Mouse (Mus musculus): ENCODE measurements around the gene Ppm1a.
A peak's percentile ranks its signal among the peaks of the same experiment; 100 is the strongest.
"Not testable (repeated sequence)": the region's sequence is repeated elsewhere in the genome, so short reads cannot be mapped to it uniquely, and the experiment has no call there.

Gene Ppm1a

GRCm38 (mm10) chr12:72761230-72761648 lies 4.0 kb downstream of the Ppm1a start:
- DNase-seq (ENCODE audit: extremely low spot score, low spot score): no peak

GRCm38 (mm10) chr12:72761649-72762261 lies 4.5 kb downstream of the Ppm1a start:
- DNase-seq (ENCODE audit: extremely low spot score, low spot score): peak; percentile 79

DNA sequence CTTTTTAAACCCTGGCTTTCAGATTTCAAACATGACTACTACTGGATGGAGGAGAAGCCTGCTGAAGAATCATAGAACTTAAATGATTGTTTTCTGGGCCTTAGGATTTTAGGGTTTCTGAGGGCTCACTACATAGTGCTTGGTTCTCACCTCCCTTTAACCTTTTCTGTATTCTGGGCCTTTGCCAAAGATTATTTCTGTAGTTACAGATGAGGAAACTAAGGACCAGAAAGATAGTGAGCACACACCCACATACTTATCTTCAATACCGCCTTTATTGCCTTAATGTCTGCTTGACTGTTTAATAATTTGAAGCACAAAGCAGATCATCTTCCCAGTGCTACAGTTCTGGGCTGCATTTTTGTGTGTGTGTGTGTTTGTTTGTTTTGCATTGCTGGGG lies 5.2 kb downstream of the Ppm1a start:
- no peak for DNase-seq (ENCODE audit: extremely low spot score, low spot score)

DNA sequence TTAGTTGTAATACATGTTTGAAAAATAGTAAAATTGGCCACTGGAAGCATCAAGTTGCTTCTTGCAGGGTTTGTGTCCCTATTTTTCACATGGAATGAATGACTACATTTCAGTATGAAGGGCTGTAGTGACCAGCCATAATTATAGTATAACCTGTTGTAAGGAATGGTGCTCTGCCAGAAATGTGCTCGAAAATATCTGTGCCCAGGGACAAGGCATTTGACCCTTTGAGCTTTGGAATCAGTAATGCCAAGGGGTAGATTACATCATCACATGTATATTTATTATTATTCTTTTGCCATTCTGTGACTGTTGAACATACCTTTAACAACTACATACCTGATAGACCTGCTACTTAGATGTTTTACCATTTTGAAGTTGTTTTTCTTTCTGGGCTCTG lies 5.9 kb downstream of the Ppm1a start:
- no peak for DNase-seq (ENCODE audit: extremely low spot score, low spot score)

DNA sequence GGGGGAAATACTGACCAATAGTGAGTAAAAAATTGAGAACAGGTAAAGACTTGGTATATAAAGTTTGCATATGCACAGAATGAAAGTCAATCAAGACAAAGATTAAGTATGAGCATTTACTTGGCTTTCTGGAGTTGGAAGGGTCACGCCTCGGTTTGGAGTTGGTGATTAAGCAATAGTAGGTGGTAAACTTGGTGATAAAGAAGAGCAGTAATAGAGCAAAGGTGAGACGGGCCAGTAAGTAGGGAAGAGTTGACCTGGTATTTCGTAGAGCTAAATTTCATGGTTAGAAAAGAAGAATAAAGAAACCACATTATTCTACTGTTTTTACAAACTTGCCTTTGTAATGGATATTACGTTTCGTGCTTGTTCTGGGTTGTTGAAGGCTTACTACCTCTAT lies 10.6 kb downstream of the Ppm1a start:
- no peak for DNase-seq (ENCODE audit: extremely low spot score, low spot score)

GRCm38 (mm10) chr12:72768230-72768629 lies 11.0 kb downstream of the Ppm1a start:
- DNase-seq (ENCODE audit: extremely low spot score, low spot score): no peak

DNA sequence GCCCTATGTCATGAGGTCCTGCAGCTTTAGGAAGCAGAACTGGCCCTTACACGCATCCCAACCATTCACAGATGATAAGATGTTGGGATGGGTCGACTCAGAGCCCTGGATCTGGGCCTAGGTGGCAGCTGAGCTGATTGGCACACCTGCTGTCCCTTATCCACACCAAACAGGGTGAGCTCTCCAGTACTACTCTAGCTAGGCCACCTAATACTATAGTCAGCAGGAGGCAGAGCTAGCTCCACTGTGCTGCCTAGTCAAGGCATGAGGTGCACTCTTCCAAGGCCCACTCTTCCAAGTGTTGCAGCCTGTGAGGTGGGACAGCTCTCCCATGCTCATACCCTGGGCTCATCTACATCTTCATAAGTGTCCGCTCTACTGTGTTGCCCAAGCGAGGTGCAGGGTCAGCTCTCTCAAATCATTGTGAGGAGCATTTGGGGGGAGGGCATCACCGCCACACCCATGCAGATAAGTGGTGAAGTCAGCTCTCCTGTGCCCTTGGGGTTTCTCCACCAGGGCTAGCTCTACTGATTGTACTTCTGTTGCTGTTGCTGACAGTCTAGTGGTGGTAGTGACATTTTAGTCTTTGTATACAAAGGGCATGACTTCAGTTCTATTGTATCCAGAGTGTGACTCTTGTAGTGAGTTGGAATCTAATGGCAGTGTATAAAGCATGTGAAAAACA lies 12.4 kb downstream of the Ppm1a start:
- DNase-seq (ENCODE audit: extremely low spot score, low spot score): no peak

GRCm38 (mm10) chr12:72771153-72771552 lies 13.9 kb downstream of the Ppm1a start:
- DNase-seq (ENCODE audit: extremely low spot score, low spot score): no peak

DNA sequence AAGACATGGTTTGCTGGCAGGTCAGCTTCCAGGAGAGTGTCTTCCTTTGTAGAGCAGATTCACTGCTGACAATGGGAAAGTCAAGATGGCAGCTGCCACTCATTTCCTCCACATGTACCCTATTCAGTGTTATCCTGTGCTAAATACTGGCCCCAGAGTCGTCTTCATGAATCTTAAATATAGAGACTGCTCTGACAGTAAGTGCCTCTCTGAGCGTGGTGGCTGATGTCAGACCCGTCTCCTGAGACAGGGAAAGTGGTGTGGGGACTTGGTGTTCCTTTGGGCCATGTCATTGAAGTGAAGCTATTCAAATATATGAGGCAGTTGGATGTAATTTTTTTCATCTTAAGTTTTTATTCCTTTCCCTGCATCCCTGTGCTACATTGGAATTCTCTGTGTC lies 14.5 kb downstream of the Ppm1a start:
- DNase-seq (ENCODE audit: extremely low spot score, low spot score): no peak

DNA sequence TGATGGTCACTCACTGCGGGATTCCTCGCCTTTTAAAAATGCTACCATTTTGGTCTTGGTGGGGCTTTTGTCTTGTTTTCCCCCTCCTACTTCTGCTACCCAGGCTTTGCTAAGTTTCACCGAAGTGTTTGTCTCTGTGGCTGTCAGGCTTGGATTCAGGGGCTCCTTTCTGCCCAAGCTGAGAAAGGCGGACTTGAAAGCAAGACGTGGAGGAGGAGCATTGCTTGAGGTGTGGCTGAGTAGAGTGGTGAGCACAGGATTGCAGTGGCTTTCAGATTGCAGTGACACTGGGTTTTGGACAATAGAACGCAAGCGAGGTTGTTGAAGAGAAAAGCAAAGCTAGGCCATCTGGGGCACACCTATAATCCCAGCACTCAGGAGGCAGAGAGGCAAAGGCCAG lies 16.7 kb downstream of the Ppm1a start:
- DNase-seq (ENCODE audit: extremely low spot score, low spot score): no peak

- no peak for DNase-seq (ENCODE audit: extremely low spot score, low spot score)
Measured at GRCm38 (mm10) chr12:72777244-72777643, 20.0 kb downstream of the Ppm1a start.

DNA sequence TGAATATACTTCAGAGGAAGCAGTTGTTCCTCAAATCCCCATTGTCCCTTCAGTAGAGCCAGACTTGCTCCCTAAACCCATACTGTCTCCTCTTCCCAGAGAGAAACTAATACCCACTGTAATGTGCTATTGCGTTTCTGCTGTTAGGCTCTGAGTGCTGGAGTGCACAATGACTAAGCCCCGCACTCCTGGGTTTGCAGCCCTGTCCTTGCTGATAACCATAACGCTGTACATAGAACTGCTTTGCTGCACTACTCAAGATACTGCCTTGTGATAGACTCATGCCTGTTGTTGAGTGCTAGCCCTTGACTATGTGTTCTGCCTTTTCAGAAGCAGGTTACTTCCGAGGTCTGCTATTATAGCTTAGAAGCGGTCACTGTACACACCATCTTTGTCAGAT lies 22.9 kb downstream of the Ppm1a start:
- no peak for DNase-seq (ENCODE audit: extremely low spot score, low spot score)

DNA sequence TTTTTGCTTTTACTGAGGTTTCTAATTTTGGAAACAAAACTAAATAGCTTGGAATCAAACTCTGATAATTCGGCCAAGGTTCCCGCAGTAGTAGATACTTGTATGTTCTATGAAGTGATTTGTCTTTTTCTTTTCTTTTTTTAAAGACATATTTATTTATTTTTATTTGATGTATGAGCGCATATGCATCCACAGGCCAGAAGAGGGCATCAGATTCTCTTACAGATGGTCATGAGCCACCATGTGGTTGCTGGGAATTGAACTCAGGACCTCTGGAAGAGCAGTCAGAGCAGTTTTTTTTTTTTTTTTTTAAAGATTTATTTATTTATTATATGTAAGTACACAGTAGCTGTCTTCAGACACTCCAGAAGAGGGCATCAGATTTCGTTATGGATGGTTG lies 25.5 kb downstream of the Ppm1a start:
- not testable (repeated sequence) for DNase-seq (ENCODE audit: extremely low spot score, low spot score)

DNA sequence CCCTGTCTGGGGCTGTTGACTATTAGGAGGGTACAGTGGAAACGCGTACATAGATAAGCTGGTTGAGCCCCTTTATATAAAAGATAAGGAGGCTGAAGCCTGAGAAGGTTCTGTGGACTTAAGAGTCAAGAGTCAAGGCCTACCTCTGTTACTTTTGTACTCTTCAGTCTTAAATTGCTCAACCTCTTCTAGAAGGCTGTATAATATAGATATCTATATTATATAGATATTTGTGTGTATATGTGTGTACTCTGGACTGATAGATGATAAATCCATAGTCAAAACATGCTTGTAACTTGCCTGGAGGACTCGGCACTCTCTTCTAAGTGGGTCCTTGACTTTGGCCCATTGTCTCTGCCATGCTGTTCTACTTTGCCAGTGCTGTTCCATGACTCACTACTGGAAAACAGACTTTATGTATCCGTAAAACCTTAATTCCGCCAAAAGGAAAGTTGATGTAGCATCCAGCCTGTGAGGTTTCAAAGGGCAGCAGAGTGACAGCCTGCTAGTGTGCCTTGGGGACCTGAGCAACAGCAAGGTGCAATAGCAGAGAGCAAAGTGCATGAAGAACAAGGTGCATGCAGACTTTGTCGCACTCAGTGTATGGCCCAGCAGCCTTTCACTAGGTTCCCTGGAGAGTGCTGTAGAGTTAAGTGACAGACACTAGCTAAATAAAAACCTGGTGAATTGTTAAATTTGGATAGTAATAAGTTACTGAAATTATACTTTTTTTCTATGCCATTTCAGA lies 28.1 kb downstream of the Ppm1a start:
- DNase-seq (ENCODE audit: extremely low spot score, low spot score): no peak

DNA sequence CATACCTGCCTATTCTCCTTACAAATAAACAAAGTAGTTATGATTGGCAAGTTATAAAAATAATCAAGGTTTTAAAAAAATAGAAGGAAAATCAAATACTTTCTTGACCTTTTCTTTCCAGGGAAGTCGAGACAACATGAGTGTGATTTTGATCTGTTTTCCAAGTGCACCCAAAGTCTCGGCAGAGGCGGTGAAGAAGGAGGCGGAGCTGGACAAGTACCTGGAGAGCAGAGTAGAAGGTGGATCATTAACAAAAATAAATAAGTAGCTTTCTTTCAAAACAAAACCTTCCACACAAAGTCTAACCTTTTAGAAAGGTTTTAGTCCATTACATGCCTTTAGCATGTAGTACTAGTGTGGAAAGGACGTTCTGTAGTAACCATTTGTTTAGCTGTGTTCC lies 29.3 kb downstream of the Ppm1a start:
- no peak for DNase-seq (ENCODE audit: extremely low spot score, low spot score)

- no peak for DNase-seq (ENCODE audit: extremely low spot score, low spot score)
Measured at GRCm38 (mm10) chr12:72786986-72787385, 29.7 kb downstream of the Ppm1a start.

DNA sequence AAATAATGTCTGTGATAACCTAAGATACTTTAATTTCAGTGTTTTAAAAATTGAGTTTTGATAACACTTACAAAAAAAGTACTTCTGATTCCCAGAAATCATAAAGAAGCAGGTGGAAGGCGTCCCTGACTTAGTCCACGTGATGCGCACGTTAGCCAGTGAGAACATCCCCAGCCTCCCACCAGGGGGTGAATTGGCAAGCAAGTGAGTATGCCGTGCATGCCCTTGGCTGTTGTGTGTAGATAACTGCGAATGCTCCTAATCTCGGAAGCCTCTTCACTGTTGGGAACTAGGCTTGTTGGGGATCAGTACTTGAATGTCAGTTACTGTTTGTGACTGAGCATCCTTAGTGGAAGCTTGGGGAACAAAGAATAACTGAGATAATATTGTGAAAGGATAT lies 33.3 kb downstream of the Ppm1a start:
- no peak for DNase-seq (ENCODE audit: extremely low spot score, low spot score)

DNA sequence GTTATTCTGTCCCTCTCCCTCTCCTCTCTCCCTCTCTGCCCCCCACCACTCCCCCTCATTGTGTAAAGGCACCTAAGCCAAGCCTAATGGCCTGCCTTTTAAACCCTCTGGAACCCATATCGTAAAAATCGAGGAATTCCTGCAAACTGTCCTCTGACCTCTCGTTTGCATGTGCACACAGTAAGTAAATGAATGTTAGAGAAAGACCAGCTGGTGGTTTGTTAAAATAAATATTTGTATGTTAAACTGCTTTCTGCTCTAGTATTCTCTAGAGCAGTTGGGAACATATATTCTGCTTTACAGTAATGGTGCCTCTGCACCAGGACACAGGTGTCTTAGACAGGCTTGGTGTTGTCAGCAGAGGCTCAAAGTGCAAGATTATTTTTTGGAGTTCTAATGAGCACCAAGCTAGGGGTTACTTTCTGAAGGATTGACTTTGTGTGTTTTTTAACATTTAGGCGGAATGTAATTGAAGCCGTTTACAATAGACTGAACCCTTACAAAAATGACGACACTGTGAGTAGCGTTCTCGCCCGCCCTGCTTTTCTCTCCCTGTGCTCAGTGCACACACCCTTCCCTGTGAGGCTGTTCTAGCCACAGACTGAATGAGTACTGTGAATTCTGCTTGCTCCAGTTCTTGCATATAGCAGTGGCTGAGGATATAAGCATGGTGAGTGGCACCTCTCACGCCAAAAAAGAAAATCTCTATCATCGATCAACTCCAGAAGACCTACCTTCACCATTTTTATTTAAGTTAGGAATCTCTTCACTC lies 35.3 kb downstream of the Ppm1a start:
- no peak for DNase-seq (ENCODE audit: extremely low spot score, low spot score)

- DNase-seq (ENCODE audit: extremely low spot score, low spot score): no peak
Measured at GRCm38 (mm10) chr12:72793983-72794382, 36.7 kb downstream of the Ppm1a start.

GRCm38 (mm10) chr12:72809798-72810197 lies 52.5 kb downstream of the Ppm1a start:
- DNase-seq (ENCODE audit: extremely low spot score, low spot score): no peak

DNA sequence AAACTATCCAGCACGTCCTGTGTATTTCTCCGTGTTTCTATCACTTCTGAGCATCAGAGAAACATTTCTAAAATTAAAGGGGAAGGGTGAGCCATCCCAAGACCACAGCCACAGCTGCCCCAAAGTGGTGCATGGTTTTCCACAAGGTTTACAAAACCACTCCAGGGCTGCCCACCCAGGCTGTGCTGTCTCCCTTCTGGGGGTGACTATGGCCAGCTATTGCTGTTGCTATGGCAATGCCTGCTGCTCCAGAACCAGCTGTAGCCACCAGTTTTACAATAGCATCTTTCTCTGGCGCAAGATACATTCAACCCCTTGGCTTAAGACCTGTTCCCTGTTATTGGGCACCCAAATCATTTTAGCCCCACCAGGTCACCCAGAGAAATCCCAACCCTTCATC lies 54.3 kb downstream of the Ppm1a start:
- DNase-seq (ENCODE audit: extremely low spot score, low spot score): no peak

GRCm38 (mm10) chr12:72820940-72821431 lies 63.7 kb downstream of the Ppm1a start:
- peak; percentile 69 for DNase-seq (ENCODE audit: extremely low spot score, low spot score)
